Mouse (Mus musculus) MEL (cell line): ENCODE data around the gene Fkbp10. TPM values are rescaled to one million over a fixed set of nuclear protein-coding genes. Genes with fewer than 3 reads are reported as not detected.
A peak's percentile ranks its signal among the peaks of the same experiment; 100 is the strongest.

Experiments
- DNase-seq: peaks from one replicate; pipeline ENCODE4 v3.0.0; 2011; ENCODE audit warnings: low read depth, low spot score
- H3K27ac ChIP-seq: 2 replicates; pipeline ENCODE4 v1.5.1; 2012; ENCODE audit warnings: low read depth, mild to moderate bottlenecking, control low read depth, low read length, moderate library complexity; ENCODE audit not compliant: control insufficient read depth
- H3K27me3 ChIP-seq, 2 experiments: fragments of 150-350 bp in 1 of 2; sonication (generic) in 1 of 2; 2 replicates each; pipeline ENCODE4 v1.6.1; 2012; ENCODE audit warnings: low read length in 2 of 2, mild to moderate bottlenecking in 2 of 2, improper control_type of control experiment in 1 of 2, moderate library complexity in 1 of 2; ENCODE audit not compliant: insufficient read depth in 2 of 2, control insufficient read depth in 1 of 2
- H3K36me3 ChIP-seq, 2 experiments: 2 replicates each; pipeline ENCODE4 v1.6.1; 2012 to 2014; ENCODE audit warnings: low read length in 2 of 2, improper control_type of control experiment in 1 of 2, inconsistent platforms in 1 of 2, mild to moderate bottlenecking in 1 of 2; ENCODE audit not compliant: insufficient read depth in 2 of 2, control insufficient read depth in 1 of 2
- H3K4me1 ChIP-seq, 2 experiments: fragments of 150-350 bp in 1 of 2; sonication (generic) in 1 of 2; 2 replicates each; pipeline ENCODE4 v1.6.1; 2012; ENCODE audit warnings: low read length in 2 of 2, improper control_type of control experiment in 1 of 2, mild to moderate bottlenecking in 1 of 2; ENCODE audit not compliant: insufficient read depth in 2 of 2, control insufficient read depth in 1 of 2
- H3K4me3 ChIP-seq, 2 experiments: fragments of 150-350 bp in 1 of 2; sonication (generic) in 1 of 2; 2 replicates each; pipeline ENCODE4 v1.5.1; 2012; ENCODE audit warnings: low read depth in 2 of 2, low read length in 2 of 2, mild to moderate bottlenecking in 2 of 2, moderate library complexity in 2 of 2, control low read depth in 1 of 2, improper control_type of control experiment in 1 of 2; ENCODE audit not compliant: control insufficient read depth in 1 of 2, insufficient read depth in 1 of 2
- H3K79me2 ChIP-seq: 2 replicates; pipeline ENCODE4 v1.6.1; 2012; ENCODE audit warnings: mild to moderate bottlenecking, low read length, moderate library complexity; ENCODE audit not compliant: control insufficient read depth, poor library complexity, insufficient read depth
- H3K9ac ChIP-seq: 2 replicates; pipeline ENCODE4 v1.6.1; 2012; ENCODE audit warnings: low read depth, mild to moderate bottlenecking, control low read depth, low read length, moderate library complexity; ENCODE audit not compliant: control insufficient read depth, poor library complexity, severe bottlenecking
- H3K9me3 ChIP-seq: fragments of 150-350 bp; sonication (generic); replicated peaks from 2 replicates; pipeline ENCODE4 v1.6.1; 2012; ENCODE audit warnings: mild to moderate bottlenecking, low read length, improper control_type of control experiment, moderate library complexity; ENCODE audit not compliant: insufficient read depth
- BHLHE40 ChIP-seq: IDR thresholded peaks from 2 replicates; pipeline ENCODE4 v1.6.1; 2012; ENCODE audit warnings: low read depth, mild to moderate bottlenecking, inconsistent platforms, low read length, improper control_type of control experiment, borderline replicate concordance
- CHD1 ChIP-seq: IDR thresholded peaks from 2 replicates; pipeline ENCODE4 v1.6.1; 2012; ENCODE audit warnings: low read depth, mild to moderate bottlenecking, inconsistent platforms, low read length, improper control_type of control experiment
- CHD2 ChIP-seq: IDR thresholded peaks from 2 replicates; pipeline ENCODE4 v1.6.1; 2011; ENCODE audit warnings: low read length, improper control_type of control experiment
- CTCF ChIP-seq, 3 experiments: IDR thresholded peaks in 2 of 3; conservative IDR thresholded peaks in 1 of 3; 2 replicates each; pipeline ENCODE4 v1.5.1; 2011 to 2012; ENCODE audit warnings: low read length in 3 of 3, low read depth in 2 of 3, mild to moderate bottlenecking in 2 of 3, improper control_type of control experiment in 1 of 3, inconsistent platforms in 1 of 3, mixed read lengths in 1 of 3, moderate library complexity in 1 of 3; ENCODE audit not compliant: control insufficient read depth in 1 of 3, insufficient read depth in 1 of 3, poor library complexity in 1 of 3, severe bottlenecking in 1 of 3
- E2F4 ChIP-seq: IDR thresholded peaks from 2 replicates; pipeline ENCODE4 v1.6.1; 2011; ENCODE audit warnings: low read depth, low read length, improper control_type of control experiment, borderline replicate concordance
- ELF1 ChIP-seq: IDR thresholded peaks from 2 replicates; pipeline ENCODE4 v1.6.1; 2014; ENCODE audit warnings: low read depth, mild to moderate bottlenecking, inconsistent platforms, low read length, improper control_type of control experiment, moderate library complexity
- EP300 ChIP-seq, 2 experiments: IDR thresholded peaks; 2 replicates each; pipeline ENCODE4 v1.6.1; 2011; ENCODE audit warnings: improper control_type of control experiment in 2 of 2, low read length in 2 of 2, low read depth in 1 of 2, mild to moderate bottlenecking in 1 of 2
- ETS1 ChIP-seq: IDR thresholded peaks from 2 replicates; pipeline ENCODE4 v1.6.1; 2012; ENCODE audit warnings: low read depth, mild to moderate bottlenecking, inconsistent platforms, low read length, improper control_type of control experiment, moderate library complexity
- GABPA ChIP-seq: IDR thresholded peaks from 2 replicates; pipeline ENCODE4 v1.6.1; 2012; ENCODE audit warnings: low read depth, mild to moderate bottlenecking, inconsistent platforms, low read length, improper control_type of control experiment, moderate library complexity
- GATA1 ChIP-seq: IDR thresholded peaks from 2 replicates; pipeline ENCODE4 v1.6.1; 2011; ENCODE audit warnings: low read depth, low read length, improper control_type of control experiment
- HCFC1 ChIP-seq: IDR thresholded peaks from 2 replicates; pipeline ENCODE4 v1.6.1; 2012; ENCODE audit warnings: low read depth, mild to moderate bottlenecking, inconsistent platforms, low read length, improper control_type of control experiment, moderate library complexity
- KAT2A ChIP-seq: conservative IDR thresholded peaks from 2 replicates; pipeline ENCODE4 v1.6.1; 2012; ENCODE audit warnings: low read depth, low read length, improper control_type of control experiment, inconsistent platforms
- MAX ChIP-seq: IDR thresholded peaks from 2 replicates; pipeline ENCODE4 v1.6.1; 2011; ENCODE audit warnings: low read length, improper control_type of control experiment
- MAZ ChIP-seq: IDR thresholded peaks from 2 replicates; pipeline ENCODE4 v1.6.1; 2012; ENCODE audit warnings: low read depth, mild to moderate bottlenecking, inconsistent platforms, low read length, improper control_type of control experiment
- MXI1 ChIP-seq: IDR thresholded peaks from 2 replicates; pipeline ENCODE4 v1.6.1; 2011; ENCODE audit warnings: mild to moderate bottlenecking, low read depth, low read length, improper control_type of control experiment
- MYB ChIP-seq: IDR thresholded peaks from 2 replicates; pipeline ENCODE4 v1.6.1; 2011; ENCODE audit warnings: mild to moderate bottlenecking, low read depth, low read length, improper control_type of control experiment
- NELFE ChIP-seq: IDR thresholded peaks from 2 replicates; pipeline ENCODE4 v1.6.1; 2011; ENCODE audit warnings: low read depth, low read length, improper control_type of control experiment
- NRF1 ChIP-seq: IDR thresholded peaks from 2 replicates; pipeline ENCODE4 v1.6.1; 2014; ENCODE audit warnings: low read depth, mild to moderate bottlenecking, inconsistent platforms, low read length, improper control_type of control experiment, moderate library complexity; ENCODE audit not compliant: poor library complexity, insufficient read depth, severe bottlenecking
- POLR2AphosphoS2 ChIP-seq: IDR thresholded peaks from 2 replicates; pipeline ENCODE4 v1.6.1; 2011; ENCODE audit warnings: low read length, improper control_type of control experiment
- POLR2AphosphoS5 ChIP-seq: IDR thresholded peaks from 2 replicates; pipeline ENCODE4 v1.6.1; 2012; ENCODE audit warnings: low read depth, borderline replicate concordance, mild to moderate bottlenecking, inconsistent platforms, low read length, moderate library complexity, mixed read lengths
- RCOR1 ChIP-seq: IDR thresholded peaks from 2 replicates; pipeline ENCODE4 v1.6.1; 2012; ENCODE audit warnings: low read depth, mild to moderate bottlenecking, inconsistent platforms, low read length, improper control_type of control experiment
- SIN3A ChIP-seq: IDR thresholded peaks from 2 replicates; pipeline ENCODE4 v1.6.1; 2012; ENCODE audit warnings: low read length, improper control_type of control experiment, inconsistent platforms
- SMC3 ChIP-seq: IDR thresholded peaks from 2 replicates; pipeline ENCODE4 v1.6.1; 2011; ENCODE audit warnings: low read depth, low read length, improper control_type of control experiment
- TAL1 ChIP-seq: IDR thresholded peaks from 2 replicates; pipeline ENCODE4 v1.6.1; 2012; ENCODE audit warnings: mild to moderate bottlenecking, inconsistent platforms, low read length, moderate library complexity, mixed read lengths
- TBP ChIP-seq: IDR thresholded peaks from 2 replicates; pipeline ENCODE4 v1.8.0; 2011; ENCODE audit warnings: low read depth, low read length, improper control_type of control experiment
- TCF12 ChIP-seq: IDR thresholded peaks from 2 replicates; pipeline ENCODE4 v1.6.1; 2014; ENCODE audit warnings: low read depth, mild to moderate bottlenecking, inconsistent platforms, low read length, improper control_type of control experiment, moderate library complexity
- UBTF ChIP-seq: IDR thresholded peaks from 2 replicates; pipeline ENCODE4 v1.6.1; 2012; ENCODE audit warnings: low read depth, mild to moderate bottlenecking, inconsistent platforms, low read length, improper control_type of control experiment, moderate library complexity, borderline replicate concordance; ENCODE audit not compliant: insufficient read depth
- USF1 ChIP-seq: IDR thresholded peaks from 2 replicates; pipeline ENCODE4 v1.6.1; 2014; ENCODE audit warnings: low read depth, mild to moderate bottlenecking, inconsistent platforms, low read length, improper control_type of control experiment, moderate library complexity
- USF2 ChIP-seq, 2 experiments: IDR thresholded peaks; 2 replicates each; pipeline ENCODE4 v1.6.1; 2011 to 2012; ENCODE audit warnings: improper control_type of control experiment in 2 of 2, low read length in 2 of 2, borderline replicate concordance in 1 of 2, inconsistent platforms in 1 of 2, low read depth in 1 of 2, mild to moderate bottlenecking in 1 of 2; ENCODE audit not compliant: insufficient read depth in 1 of 2
- ZC3H11A ChIP-seq: IDR thresholded peaks from 2 replicates; pipeline ENCODE4 v1.6.1; 2012; ENCODE audit warnings: low read depth, mild to moderate bottlenecking, inconsistent platforms, low read length, improper control_type of control experiment
- ZKSCAN1 ChIP-seq: IDR thresholded peaks from 2 replicates; pipeline ENCODE4 v1.6.1; 2012; ENCODE audit warnings: low read depth, mild to moderate bottlenecking, inconsistent platforms, low read length, improper control_type of control experiment, moderate library complexity
- ZMIZ1 ChIP-seq: IDR thresholded peaks from 2 replicates; pipeline ENCODE4 v1.6.1; 2012; ENCODE audit warnings: low read depth, mild to moderate bottlenecking, inconsistent platforms, low read length, improper control_type of control experiment, moderate library complexity
- ZNF384 ChIP-seq: IDR thresholded peaks from 2 replicates; pipeline ENCODE4 v1.6.1; 2012; ENCODE audit warnings: low read depth, mild to moderate bottlenecking, inconsistent platforms, low read length, improper control_type of control experiment
- polyA plus RNA-seq, 2 experiments: library from polyadenylated mRNA; stranded (reverse) in 1 of 2; unstranded in 1 of 2; fragments of >175 nt in 1 of 2; fragments of >200 nt in 1 of 2; gene quantifications; 2 replicates each; pipeline versions ENCODE4 v1.2.1 to v1.2.4; 2012; ENCODE audit warnings: low replicate concordance in 2 of 2, low read depth in 1 of 2; ENCODE audit not compliant: insufficient read length in 2 of 2, insufficient read depth in 1 of 2, missing spikeins in 1 of 2
- total RNA-seq: library from RNA; depleted of rRNA; stranded (reverse); fragments of 300-350 nt; gene quantifications from 2 replicates; pipeline ENCODE4 v1.2.3, GENCODE M21; 2012

Gene Fkbp10
- total and polyA plus RNA-seq, 3 experiments = 0.19 to 0.28 TPM; not detected in 1

DNA sequence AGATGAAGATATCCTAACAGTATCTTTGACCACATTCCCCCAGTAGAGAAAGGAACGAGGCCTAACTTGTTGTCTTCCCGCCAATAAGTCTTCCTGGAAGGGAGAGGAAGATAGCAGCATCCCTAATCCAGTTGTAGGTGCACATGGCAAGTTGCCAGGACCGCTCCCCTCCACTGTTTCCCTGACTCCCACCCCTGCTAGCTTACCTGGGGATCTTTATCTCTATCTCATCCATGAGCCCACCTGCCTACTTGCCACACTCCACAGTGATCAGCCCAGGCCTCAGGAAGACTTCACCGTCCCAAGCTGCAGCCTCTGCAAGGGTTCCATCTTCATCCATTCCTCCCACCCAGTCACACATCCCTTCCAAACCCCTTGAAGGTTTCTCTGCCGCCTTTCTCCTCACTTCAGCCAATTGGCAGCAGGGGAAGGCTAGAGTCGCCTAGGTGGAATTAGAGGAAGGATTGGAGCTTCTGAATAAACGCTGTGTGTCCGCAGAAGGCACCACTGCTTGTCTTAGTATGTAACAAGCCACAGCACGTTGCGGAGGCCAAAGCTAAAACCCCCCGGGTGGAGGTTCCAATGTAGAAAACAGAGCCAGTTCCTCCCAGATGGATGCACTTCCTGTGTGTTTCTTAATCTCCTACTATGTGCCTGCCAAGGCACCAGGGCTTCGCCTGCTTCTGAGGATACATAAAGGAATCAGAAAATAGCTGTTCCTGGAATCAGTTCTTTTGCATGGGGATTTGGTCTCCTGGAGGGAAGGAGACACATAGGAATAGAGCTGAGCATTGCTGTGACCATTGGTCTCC lies 15.6 kb upstream of the Fkbp10 start:
- no peaks in the 10 kb centered on the region for H3K79me2 ChIP-seq
- no peak for TF ChIP-seq POLR2AphosphoS5
- peak; percentile 90 for TF ChIP-seq ZKSCAN1
- no peak for TF ChIP-seq MAZ
- TF ChIP-seq UBTF = no peak
- TF ChIP-seq EP300 (IDR thresholded peaks at IDR 0.05; ENCODE audit: low read depth in 1 of 2, low read length in 2 of 2) = 0 out of 4 replicates have a peak, but pooled peaks of 1 of the 2 experiments have one; percentile 2
- TF ChIP-seq TBP = no peak
- 0 out of 2 replicates have a peak, but pooled peaks have one; percentile 13 for TF ChIP-seq NELFE
- no peak; the same call in 1 of the 2 replicates for TF ChIP-seq RCOR1
- TF ChIP-seq SMC3 = no peak
- no peak for TF ChIP-seq TCF12
- no peak for TF ChIP-seq GABPA
- TF ChIP-seq ETS1 = no peak
- no peak for TF ChIP-seq TAL1
- no peak for TF ChIP-seq KAT2A
- TF ChIP-seq CTCF (IDR thresholded peaks at IDR 0.05 in 2 of 3, conservative IDR thresholded peaks at IDR 0.05 in 1 of 3; ENCODE audit: control insufficient read depth in 1 of 3, insufficient read depth in 1 of 3, low read depth in 2 of 3, low read length in 3 of 3, poor library complexity in 1 of 3, severe bottlenecking in 1 of 3) = no peak
- TF ChIP-seq MXI1 = no peak; the same call in 1 of the 2 replicates
- TF ChIP-seq GATA1 = no peak
- TF ChIP-seq MYB = no peak
- 0 out of 2 replicates have a peak, but pooled peaks have one; percentile 20 for TF ChIP-seq MAX
- 0 out of 2 replicates have a peak, but pooled peaks have one; percentile 13 for TF ChIP-seq HCFC1
- 0 out of 2 replicates have a peak, but pooled peaks have one; percentile 2 for TF ChIP-seq ELF1
- TF ChIP-seq USF1 = no peak
- peak; percentile 11; the same call in 1 of the 2 replicates for TF ChIP-seq SIN3A
- no peak for TF ChIP-seq ZMIZ1
- no peak for TF ChIP-seq POLR2AphosphoS2
- TF ChIP-seq BHLHE40 = no peak
- no peak for TF ChIP-seq ZC3H11A
- TF ChIP-seq USF2 (IDR thresholded peaks at IDR 0.05; ENCODE audit: borderline replicate concordance in 1 of 2, insufficient read depth in 1 of 2, low read depth in 1 of 2, low read length in 2 of 2) = no peak
- TF ChIP-seq ZNF384 = no peak
- TF ChIP-seq NRF1 = no peak
- TF ChIP-seq CHD2 = no peak
- TF ChIP-seq E2F4 = no peak
- no peak for TF ChIP-seq CHD1
- no peaks in the 10 kb centered on the region for H3K27me3 ChIP-seq
- DNase-seq = no peak
- peak overlapping the region; percentile 27; the same call in 1 of the 2 replicates for H3K27ac ChIP-seq
- H3K9me3 ChIP-seq = no peaks in the 10 kb centered on the region
- H3K36me3 ChIP-seq = peaks cover 0 to 39% of the 10 kb centered on the region in 2 experiments; a peak in 2 of 4 replicates
- peaks cover 20 to 69% of the 10 kb centered on the region in 2 experiments for H3K4me1 ChIP-seq
- H3K4me3 ChIP-seq = peak overlapping the region in 1 of 2 experiments; percentile 36; a peak in 1 of 4 replicates
- H3K9ac ChIP-seq = peak overlapping the region; percentile 50
